Mouse (Mus musculus) layer of hippocampus, postnatal 14 days (tissue): ENCODE measurements at regions not wholly inside any gene's neighbourhood (a gene's known extent, or its start where the extent isn't known, plus 50 kb on each side); places are given as distances from the start of the nearest gene placed in this dataset.
"Not testable (repeated sequence)": the region's sequence is repeated elsewhere in the genome, so short reads cannot be mapped to it uniquely, and the experiment has no call there.

Experiments
- DNase-seq, 2 experiments: peaks; one replicate each; pipeline ENCODE4 v3.0.0; 2021 to 2022; ENCODE audit warnings: low spot score in 2 of 2, mixed read lengths in 1 of 2

GRCm38 (mm10) chr10:62055408-62055807 is 76.5 kb upstream of the Col13a1 start:
- DNase-seq = peak; percentile 17 to 54

- no peak for DNase-seq
Observed at GRCm38 (mm10) chr10:62049782-62050192, 70.9 kb upstream of the Col13a1 start.

GRCm38 (mm10) chr10:62044408-62044807 is 65.5 kb upstream of the Col13a1 start:
- DNase-seq = no peak

- DNase-seq = no peak
Observed at GRCm38 (mm10) chr10:62039915-62040314, 61.0 kb upstream of the Col13a1 start.

- no peak for DNase-seq
Observed at GRCm38 (mm10) chr10:62038656-62039055, 59.7 kb upstream of the Col13a1 start.

- no peak for DNase-seq
Observed at GRCm38 (mm10) chr10:62037402-62038199, 58.7 kb upstream of the Col13a1 start.

- DNase-seq = no peak
Observed at GRCm38 (mm10) chr10:62036815-62037214, 57.9 kb upstream of the Col13a1 start.

GRCm38 (mm10) chr10:62034291-62034690 is 55.4 kb upstream of the Col13a1 start:
- DNase-seq = no peak

- no peak for DNase-seq
Observed at GRCm38 (mm10) chr10:62033748-62034147, 54.8 kb upstream of the Col13a1 start.

- not testable (repeated sequence) for DNase-seq
Observed at GRCm38 (mm10) chr10:62031986-62032385, 53.1 kb upstream of the Col13a1 start.

- DNase-seq = no peak
Observed at GRCm38 (mm10) chr10:62029271-62029670, 50.4 kb upstream of the Col13a1 start.
